Mouse (Mus musculus): Measurements from ENCODE around the gene Blnk.
A peak's percentile ranks its signal among the peaks of the same experiment; 100 is the strongest.

Blnk gene

DNA sequence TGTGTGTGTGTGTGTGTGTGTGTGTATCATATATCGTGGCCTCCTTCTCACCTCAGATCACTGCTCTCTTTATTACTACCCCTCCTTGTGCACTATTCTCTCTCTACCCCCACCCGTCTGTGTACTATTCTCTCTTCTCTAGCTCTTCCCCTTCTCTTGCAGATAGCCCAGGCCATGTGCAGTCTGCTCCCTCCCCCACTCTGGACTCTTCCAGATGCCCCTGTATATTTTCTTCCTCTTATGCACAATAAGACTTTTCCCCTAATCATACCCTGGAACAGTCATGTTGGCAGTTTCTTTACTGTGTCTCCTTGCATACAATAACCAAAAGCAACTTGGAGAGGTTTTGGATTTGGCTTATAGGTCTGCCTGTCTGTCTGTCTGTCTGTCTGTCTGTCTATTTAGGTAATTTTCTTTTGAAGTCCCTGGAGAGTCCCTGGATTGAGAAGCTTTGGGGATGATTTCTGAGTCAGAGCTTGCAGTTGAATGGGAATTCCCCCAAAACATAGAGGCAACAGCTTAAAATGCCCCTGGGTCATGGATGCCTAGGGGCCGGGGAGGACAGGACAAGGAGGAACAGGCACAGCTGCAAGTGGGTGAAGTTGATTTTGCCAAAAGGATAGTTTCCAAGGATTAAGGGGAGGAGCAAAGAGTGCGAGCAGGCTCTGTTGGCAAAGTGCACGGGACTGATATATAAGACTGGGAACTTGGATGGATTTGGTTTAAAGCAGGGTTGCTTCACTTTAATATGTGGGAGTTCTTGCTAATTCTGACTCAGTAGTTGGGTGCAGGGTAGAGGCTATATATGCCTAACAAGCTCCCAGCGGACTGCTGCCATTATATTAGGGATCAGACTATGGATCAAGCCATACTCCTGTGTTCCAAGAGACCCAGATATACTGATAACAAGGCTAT lies 29.1 kb downstream of the Blnk start:
- DNase-seq (ENCODE audit: low read depth, low spot score): no peak

DNA sequence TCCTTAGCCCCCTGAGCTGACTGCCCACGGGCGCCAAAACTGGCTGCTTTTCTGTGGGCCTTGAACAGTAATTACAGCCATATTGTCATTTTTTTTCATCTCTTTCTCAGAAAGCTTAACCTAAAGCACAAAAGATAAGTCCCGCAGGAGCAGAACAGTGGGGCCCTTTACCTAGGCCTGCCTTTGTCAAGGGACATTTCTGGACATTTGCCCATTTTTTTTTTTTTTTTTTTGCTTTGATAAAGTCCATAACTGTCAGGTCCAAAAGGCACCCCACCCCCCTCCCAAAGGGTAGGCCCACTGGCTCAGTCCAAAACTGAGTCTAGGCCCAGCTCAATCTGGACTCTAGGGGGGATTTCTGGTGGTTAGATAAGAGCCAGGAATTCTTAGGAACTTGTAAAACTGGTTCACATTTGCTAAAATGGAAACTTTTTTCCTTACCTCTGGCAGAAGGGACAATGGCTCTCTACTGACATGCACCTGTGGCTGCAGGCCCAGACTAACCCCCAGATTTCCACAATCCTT lies 29.9 kb downstream of the Blnk start:
- no peak for DNase-seq (ENCODE audit: low read depth, low spot score)

DNA sequence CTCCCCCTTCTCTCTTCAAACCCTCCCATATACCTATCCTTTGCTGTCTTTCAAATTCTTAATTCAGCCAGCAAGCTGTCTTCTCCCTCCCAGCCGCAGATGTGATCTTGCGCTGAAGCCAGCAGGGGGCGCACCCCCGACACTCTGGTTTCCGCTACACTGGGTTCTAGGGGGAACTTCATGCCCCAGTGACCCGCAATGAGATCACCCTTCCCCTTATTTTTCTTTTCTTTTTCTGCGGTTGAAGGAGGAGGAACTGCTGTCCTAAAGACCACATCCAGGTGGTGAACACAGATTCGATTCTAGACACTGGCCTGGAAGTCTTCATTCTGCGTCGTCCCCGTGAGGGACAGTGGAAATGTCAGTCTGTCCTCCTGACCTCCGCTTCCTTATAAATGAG lies 31.3 kb downstream of the Blnk start:
- no peak for DNase-seq (ENCODE audit: low read depth, low spot score)

DNA sequence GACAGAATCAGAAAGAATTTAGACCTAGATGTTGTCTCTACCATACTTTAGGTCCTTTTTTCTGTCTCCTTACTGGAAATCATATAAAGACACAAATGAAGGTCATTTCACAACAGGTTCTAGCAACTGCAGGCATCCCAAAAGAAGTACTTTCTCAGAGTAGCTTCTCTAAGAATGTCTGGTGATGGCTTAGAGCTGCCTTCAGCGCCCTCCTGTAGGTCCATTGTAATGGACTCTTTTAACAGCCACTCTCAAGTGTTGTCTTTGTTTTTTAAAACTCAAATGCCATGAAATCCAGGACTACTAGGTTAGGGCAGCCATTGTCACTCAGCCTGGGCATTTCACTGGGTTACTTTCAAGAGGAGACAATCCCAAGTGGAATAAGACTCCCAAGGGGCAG lies 35.4 kb downstream of the Blnk start:
- no peak for DNase-seq (ENCODE audit: low read depth, low spot score)

DNA sequence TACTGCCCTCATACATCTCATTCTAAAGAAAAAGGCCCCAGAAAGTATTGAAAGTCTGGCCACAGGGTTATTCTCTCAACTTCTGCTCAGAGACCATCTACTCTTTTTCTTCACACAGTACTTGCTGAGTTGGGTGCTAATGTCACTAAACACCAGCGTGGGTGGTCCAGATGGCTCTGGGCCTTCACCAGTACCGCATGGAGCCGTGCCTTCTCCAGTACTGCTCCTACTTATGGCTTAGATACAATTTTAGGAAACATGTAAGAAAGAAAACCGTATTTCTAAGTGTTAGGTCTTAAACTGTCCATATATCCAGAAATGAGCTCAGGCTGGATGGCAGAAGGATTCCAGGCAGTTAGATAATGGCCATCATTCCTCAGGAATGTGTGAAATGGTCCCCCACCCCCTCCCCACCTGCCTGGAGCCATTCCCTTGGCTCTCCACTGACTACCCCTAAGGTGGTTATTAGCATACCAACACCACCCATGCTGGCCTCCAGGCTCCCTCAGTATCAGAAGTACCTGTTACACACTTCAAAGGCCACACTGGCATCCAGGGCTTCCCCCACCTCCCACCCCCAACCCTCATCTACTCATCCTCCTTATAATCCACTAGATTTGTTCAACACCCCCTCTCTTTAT lies 47.3 kb downstream of the Blnk start:
- DNase-seq (ENCODE audit: low read depth, low spot score): peak; percentile 33

DNA sequence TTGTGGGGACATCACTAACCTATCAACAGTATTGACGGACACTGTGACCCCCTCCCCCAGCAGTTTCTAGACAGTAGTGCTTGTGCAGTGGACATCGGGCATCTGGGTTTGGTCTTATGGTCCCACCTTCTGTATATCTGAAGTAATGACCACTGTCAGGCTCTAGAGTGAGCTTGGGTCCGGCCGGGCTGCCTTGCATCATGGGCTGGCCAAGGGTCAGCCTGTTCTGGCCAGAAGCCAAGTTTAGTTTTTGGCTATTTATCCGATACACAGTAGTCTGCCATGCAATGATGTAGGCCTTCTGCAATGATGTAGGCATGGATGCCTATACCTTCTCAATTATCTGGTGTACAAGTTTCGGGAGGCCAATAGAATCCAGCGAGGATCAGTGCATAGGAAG lies 50.8 kb downstream of the Blnk start:
- DNase-seq (ENCODE audit: low read depth, low spot score): no peak

DNA sequence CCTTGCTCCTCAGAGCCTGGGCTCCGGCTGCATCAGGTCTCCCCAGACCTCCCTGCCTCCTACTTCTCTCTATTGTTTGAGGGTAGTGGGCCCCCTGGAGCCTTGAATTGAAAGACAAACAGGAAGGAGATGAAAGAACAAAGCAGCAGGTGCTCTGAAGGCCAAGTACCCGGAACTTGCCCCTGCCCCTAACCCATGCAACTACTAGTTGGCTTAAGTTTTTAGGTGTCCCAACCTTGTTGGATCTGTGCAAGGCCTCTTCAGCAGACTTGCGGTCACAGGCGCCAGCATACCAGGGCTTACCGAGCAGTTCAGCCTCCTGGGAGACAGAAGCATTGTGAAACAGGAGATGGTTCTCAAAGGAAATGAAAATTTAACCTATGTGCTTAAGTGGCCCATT lies 58.3 kb downstream of the Blnk start:
- DNase-seq (ENCODE audit: low read depth, low spot score): no peak

DNA sequence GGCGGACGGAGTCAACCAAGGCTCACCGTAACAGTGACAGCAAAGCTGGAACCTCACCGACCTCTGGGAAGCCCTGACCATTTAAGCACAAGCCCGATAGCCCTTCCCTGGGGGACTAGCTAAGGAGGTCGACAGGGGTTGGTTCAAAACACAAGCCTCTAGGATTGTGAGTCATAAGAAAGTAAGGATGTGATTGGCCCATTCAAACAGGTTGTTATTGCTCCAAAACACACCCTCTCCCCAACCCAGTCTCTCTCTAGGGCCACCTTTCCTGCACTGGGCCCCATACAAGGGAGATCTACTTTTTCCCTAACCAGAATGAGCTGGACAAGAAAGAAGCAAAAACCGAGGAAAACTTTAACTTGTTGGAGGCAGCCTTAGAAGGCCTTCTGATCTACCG lies 59.0 kb downstream of the Blnk start:
- no peak for DNase-seq (ENCODE audit: low read depth, low spot score)

DNA sequence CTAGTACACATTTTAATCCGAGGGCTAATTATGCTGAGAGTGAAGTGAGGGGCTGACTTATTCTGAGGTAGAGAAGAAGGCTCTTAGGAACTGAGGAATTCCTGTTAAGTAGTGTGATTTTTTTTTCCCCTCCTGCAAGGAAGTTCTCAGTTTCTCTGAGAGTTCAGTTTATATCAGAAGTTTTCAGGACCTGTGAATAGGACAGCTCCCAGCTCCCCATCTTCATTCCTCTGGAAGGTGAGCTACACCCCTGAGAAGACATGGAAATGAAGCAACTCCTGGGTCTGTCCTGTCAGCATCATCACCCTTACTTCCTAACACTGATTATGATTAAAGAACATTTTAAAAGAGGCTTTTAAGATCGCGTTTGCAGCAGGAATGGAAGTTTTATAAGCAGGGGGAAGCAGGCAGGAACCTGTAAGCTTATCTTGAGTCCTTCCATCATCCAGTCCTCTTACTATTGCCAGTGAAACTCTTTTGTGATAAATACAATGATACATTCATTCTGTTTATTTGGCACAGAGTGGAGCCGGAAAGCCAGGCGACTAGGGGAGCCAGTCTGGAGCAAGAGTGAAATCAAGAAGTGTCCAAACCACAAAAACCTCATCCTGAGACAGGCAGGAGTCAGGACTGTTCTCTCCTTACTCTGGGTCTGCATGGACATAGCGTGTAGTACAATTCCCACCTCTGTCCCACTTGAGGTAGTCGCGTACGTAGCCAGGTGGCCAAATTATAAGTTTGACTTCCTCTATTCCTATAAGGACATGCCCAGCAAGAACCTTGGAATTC lies 62.6 kb downstream of the Blnk start:
- DNase-seq (ENCODE audit: low read depth, low spot score): no peak

DNA sequence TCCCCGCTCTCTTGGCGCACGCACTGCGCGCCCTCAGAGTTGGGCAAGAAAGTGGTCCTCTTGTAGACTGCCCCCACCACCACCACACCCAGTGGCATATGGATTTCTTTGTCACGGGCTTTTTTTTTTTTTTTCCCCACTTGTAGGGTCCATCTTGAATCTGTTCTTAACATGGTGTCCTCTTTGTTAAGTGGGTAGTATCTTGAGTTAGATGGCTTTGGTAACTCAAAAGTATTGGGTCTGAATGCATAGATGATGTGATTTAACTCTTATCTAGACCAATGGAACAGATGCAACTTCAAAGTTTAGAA lies 99.0 kb downstream of the Blnk start:
- no peak for DNase-seq (ENCODE audit: low read depth, low spot score)

DNA sequence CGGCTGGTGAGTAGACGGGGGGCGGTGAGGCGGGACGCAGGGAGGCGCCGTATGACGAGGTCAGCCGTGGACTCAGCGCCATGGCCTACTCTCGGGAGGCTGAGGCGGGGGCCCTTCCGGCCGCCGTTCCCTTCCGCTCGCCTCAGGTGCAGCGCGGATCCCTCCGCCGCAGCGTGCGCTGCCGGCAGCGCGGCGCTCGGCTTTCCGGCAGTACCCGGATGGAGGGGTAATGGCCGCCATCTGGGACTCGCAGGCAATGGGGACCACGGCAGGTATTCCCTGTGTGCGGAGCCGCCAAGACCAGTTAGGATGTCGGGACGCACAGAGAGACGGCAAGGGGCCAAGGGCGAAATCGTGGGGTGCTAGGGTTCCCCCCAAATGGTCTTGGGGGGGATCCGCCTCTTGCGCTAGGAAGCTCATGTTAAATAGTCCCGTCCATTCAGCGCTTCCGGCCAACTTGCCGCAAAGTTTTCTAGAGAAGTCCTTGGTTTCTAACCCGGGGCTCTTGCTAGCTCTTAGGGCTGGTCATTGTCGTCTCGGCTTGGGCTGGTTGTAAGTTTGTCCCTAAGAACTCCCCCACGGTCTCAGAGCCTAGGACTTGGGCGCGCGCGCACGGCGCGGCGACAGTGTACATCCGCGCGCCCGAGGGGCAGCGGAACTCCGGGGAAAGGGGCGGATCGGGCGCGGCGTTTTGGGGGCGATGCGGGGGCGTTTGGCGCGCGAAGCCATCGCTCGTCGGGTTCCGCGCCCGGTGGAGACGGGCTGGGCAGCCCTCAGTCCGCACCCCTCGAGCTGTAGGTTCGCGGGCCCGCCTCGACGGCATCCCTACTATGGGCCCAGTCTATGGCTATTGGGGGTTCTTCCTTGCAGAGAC lies 99.6 kb downstream of the Blnk start, which contains the start of gene Zfp518a:
Zfp518a (plus strand) TSS at position 187 of the 874 bp plus-strand sequence.
- peak; percentile 91 for DNase-seq (ENCODE audit: low read depth, low spot score)

DNA sequence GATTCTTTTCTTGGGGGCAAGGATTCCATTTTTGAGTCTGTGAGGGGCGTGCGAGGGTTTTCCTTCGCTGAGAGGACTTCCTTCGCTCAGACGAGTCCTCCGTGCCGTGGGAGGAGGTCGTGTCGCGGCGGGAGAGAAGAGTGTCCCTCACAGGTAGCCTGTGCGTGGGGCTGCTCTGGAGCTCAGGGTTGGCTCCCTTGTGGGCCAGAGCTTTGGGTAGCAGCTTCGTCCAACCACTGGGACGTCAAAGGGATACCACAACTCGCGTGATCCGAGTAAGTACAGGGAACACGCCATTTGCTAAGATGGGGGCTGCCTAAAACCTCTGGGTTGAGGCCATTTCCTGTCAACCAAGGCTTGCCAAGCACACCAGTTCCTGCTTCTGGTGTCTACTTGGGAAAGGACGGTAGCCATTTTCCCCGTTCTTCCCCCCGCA lies 100.2 kb downstream of the Blnk start:
- DNase-seq (ENCODE audit: low read depth, low spot score): no peak

DNA sequence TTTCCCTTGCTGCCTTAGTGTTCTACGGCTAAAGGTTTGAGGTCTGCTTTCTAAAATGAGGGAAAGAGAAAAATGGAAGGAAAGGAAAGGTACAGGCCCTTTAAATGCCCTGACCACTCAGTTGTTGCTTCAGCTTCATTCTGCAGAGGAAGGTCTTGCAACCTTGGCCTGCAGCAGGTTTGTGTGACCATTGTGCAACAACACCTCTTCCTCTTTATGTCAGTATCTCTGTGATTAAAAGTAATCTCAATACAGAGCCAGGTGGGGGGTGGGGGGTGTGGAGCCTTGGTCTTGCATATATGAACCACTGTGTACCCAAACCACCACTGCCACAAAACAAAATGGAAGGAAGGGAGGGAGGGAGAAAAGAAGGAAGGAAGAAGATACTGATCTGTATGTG lies 105.4 kb downstream of the Blnk start:
- DNase-seq (ENCODE audit: low read depth, low spot score): no peak

DNA sequence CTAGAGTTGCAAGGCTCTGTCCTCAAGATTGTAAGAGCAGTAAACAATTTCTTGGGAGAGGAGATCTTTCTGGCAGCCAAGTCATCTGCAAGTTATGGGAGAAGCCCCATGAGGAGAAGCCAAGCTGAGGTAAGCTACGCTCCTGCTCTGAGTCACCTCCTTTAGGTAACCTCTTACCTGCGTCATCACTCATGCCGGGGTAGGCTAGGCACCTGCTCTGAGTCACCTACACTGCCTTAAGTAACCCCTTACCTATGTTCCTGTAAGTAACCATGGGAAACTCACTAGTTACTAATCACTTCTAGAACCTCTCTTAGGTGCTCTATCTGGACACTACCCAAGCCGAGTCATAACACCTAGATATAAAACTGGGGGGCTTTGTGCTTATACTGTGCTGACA lies 112.6 kb downstream of the Blnk start:
- no peak for DNase-seq (ENCODE audit: low read depth, low spot score)
